Mouse (Mus musculus): ENCODE data around the gene H13. TPM values are rescaled to one million over a fixed set of nuclear protein-coding genes. Genes with fewer than 3 reads are reported as not detected.

Gene H13
- total and polyA plus RNA-seq, 2 experiments from 2014 or later, result 166 to 177 TPM

DNA sequence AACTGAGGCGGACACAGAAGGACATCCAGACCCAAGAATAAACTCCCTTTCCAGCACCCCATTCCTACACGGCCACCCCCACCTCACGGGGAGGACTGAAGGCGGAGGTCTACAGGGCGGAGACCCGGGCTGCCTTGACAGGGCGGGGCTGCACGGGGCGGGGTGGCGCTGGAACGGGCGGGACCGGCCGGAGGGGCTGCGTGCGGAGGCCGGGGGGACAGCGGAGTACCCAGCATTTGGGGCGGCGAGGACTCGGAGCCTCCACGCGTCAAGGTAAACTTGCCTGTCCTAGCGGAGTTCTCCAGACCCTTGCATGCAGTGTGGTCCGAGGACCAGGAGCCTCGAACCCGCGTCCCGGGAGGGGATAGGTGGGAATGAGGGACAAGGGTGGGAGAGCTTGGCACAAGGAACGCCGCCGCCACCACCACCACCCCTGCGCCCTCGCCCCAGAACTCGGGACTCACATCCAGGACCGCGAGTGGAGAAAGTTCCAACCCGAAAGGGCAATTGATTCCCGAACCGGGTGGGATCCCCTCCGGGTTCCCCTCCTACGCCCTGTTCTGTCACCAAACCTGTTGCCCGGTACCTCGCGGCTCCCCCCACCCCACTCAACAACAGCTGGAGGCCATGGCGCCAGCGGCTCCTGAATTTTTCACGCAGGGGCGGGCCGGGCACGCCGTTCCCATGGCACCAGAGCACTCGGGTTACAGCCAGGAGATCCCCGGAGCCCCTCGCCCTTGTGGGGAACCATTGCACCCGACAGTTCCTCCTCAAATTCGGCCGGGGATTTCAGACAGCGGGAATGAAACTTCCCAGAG, 42.3 kb upstream of the H13 start, which contains the start of gene Rem1:
Rem1 (plus strand) TSS at position 178 of the 818 bp plus-strand sequence.
- WGBS, result 3% methylated on average over 58 of the region's 59 CpGs
- H3K9ac ChIP-seq, result peak within 1 kb of the TSS; percentile 33

DNA sequence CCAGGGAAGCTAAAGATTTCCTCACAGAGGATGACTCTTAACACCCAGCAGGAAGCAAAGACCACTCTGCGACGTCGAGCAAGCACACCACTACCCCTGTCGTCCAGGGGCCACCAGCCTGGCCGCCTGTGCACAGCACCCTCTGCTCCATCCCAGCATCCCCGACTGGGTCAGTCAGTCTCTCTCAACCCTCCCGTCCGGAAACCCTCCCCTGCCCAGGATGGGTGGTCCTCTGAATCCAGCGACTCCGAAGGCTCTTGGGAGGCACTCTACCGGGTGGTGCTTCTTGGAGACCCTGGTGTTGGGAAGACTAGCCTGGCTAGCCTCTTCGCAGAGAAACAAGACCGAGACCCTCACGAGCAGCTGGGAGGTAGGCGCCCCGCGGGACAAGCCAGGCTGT, 41.2 kb upstream of the H13 start:
- Histone ChIP-seq H3K27me3 (ENCODE audit: insufficient read depth, low read length) (peaks cover 26% of the 10 kb centered on the region), H3K27ac (ENCODE audit: low read depth, low read length) (no peak overlapping the region), H3K4me2 (ENCODE audit: low read depth) (no peak overlapping the region), H3K4me3 (ENCODE audit: low read depth, low read length) (no peak overlapping the region), H3K9ac (no peak overlapping the region), H3K4me1 (ENCODE audit: insufficient read depth) (peaks cover 10% of the 10 kb centered on the region; the same call in 1 of the 2 replicates), H3K9me3 (ENCODE audit: low read length) (no peaks in the 10 kb centered on the region), H3K36me3 (ENCODE audit: insufficient read depth) (no peaks in the 10 kb centered on the region)
- DNase-seq, result no peak
- ATAC-seq, result no peak
- WGBS, result 45% methylated on average over 17 of the region's 17 CpGs
- no peak for TF ChIP-seq CTCF (IDR thresholded peaks at IDR 0.05; ENCODE audit: low read depth)

More for the DNA sequence above, 42.3 kb upstream of the H13 start, which contains the start of gene Rem1:
- H3K27ac ChIP-seq (ENCODE audit: low read depth, low read length), result no peak within 1 kb of the TSS
- H3K27me3 ChIP-seq (ENCODE audit: insufficient read depth, low read length), result peaks cover 26% of the 10 kb centered on the region
- peaks cover 10% of the 10 kb centered on the region; the same call in 1 of the 2 replicates for H3K4me1 ChIP-seq (ENCODE audit: insufficient read depth)
- ATAC-seq, result peak; percentile 53; the same call in 1 of the 2 replicates
- no peak for TF ChIP-seq CTCF (IDR thresholded peaks at IDR 0.05; ENCODE audit: low read depth)
- no peaks in the 10 kb centered on the region for H3K36me3 ChIP-seq (ENCODE audit: insufficient read depth)
- H3K9me3 ChIP-seq (ENCODE audit: low read length), result no peaks in the 10 kb centered on the region
- H3K4me3 ChIP-seq (ENCODE audit: low read depth, low read length), result peak within 1 kb of the TSS; percentile 28
- DNase-seq, result no peak
- H3K4me2 ChIP-seq (ENCODE audit: low read depth), result peak within 1 kb of the TSS; percentile 55

DNA sequence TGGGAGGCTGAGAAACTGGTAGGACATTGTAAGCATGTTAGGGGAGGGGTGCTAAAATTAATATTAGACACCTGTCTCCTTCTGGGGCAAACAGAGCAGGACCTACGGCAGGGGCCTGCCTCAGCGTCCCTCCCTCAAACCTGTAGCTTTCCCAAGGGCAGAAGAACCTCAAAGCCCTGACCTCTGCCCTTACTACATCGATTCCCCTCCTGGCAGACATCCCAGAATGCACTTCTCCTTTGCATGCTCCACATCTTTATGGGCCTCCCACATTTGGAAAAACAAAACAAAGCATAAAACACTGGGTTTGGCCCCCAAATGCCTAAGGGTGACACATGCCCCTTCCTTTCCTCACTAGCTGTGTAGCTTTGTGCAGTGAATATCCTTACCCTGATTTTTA, 40.0 kb upstream of the H13 start:
- Histone ChIP-seq H3K4me3 (ENCODE audit: low read depth, low read length) (no peak overlapping the region), H3K27me3 (ENCODE audit: insufficient read depth, low read length) (peaks cover 26% of the 10 kb centered on the region), H3K36me3 (ENCODE audit: insufficient read depth) (no peaks in the 10 kb centered on the region), H3K9ac (no peak overlapping the region), H3K4me1 (ENCODE audit: insufficient read depth) (peaks cover 10% of the 10 kb centered on the region; the same call in 1 of the 2 replicates), H3K9me3 (ENCODE audit: low read length) (no peaks in the 10 kb centered on the region), H3K4me2 (ENCODE audit: low read depth) (no peak overlapping the region), H3K27ac (ENCODE audit: low read depth, low read length) (no peak overlapping the region)
- WGBS, result 59% methylated on average over 3 of the region's 3 CpGs
- ATAC-seq, result no peak
- no peak for DNase-seq
- TF ChIP-seq CTCF (IDR thresholded peaks at IDR 0.05; ENCODE audit: low read depth), result no peak

DNA sequence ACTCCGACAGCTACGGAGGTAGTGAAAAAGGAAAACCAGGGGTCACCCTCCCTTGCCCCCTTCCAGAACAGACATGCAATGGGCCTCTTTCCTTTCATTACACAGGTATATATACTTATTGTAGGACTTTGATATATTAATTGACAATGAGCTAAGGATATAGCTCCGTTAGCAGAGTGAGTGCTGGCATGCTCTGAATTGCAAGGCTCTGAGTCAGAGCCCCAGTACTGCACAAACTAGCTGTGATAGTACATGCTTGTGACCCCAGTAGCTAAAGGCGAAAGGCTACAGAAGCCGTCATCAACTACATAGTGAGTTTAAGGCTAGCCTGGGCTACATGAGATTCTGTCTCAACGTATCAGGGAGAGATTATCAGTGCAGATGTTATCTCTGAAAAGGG, 39.4 kb upstream of the H13 start:
- peaks cover 10% of the 10 kb centered on the region; the same call in 1 of the 2 replicates for H3K4me1 ChIP-seq (ENCODE audit: insufficient read depth)
- no peak for TF ChIP-seq CTCF (IDR thresholded peaks at IDR 0.05; ENCODE audit: low read depth)
- no peak for ATAC-seq
- no peak for DNase-seq
- H3K27ac ChIP-seq (ENCODE audit: low read depth, low read length), result no peak overlapping the region
- peaks cover 26% of the 10 kb centered on the region for H3K27me3 ChIP-seq (ENCODE audit: insufficient read depth, low read length)
- no peak overlapping the region for H3K9ac ChIP-seq
- 90% methylated on average over 6 of the region's 6 CpGs for WGBS
- H3K9me3 ChIP-seq (ENCODE audit: low read length), result no peaks in the 10 kb centered on the region
- H3K4me3 ChIP-seq (ENCODE audit: low read depth, low read length), result no peak overlapping the region
- H3K4me2 ChIP-seq (ENCODE audit: low read depth), result no peak overlapping the region
- no peaks in the 10 kb centered on the region for H3K36me3 ChIP-seq (ENCODE audit: insufficient read depth)

DNA sequence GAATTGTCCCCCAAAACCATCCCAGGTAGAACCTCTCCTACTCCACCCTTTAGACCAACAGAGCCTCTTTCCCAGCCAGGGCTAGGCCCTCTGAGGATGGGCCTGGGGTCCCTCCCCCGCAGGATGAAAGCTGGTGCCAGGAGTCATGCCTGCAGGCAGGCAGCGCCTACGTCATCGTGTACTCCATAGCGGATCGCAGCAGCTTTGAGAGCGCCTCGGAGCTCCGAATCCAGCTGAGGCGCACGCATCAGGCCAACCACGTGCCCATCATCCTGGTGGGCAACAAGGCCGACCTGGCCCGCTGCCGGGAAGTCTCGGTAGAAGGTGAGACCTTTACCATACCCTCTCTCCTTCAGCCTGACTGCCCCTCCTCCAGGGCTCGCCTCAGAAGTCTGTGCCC, 35.9 kb upstream of the H13 start:
- Histone ChIP-seq H3K9ac (no peak overlapping the region), H3K27me3 (ENCODE audit: insufficient read depth, low read length) (peaks cover 8% of the 10 kb centered on the region), H3K4me2 (ENCODE audit: low read depth) (peak overlapping the region; percentile 33), H3K4me1 (ENCODE audit: insufficient read depth) (no peaks in the 10 kb centered on the region), H3K4me3 (ENCODE audit: low read depth, low read length) (no peak overlapping the region), H3K27ac (ENCODE audit: low read depth, low read length) (no peak overlapping the region), H3K36me3 (ENCODE audit: insufficient read depth) (no peaks in the 10 kb centered on the region), H3K9me3 (ENCODE audit: low read length) (no peaks in the 10 kb centered on the region)
- 44% methylated on average over 17 of the region's 17 CpGs for WGBS
- DNase-seq, result peak; percentile 36
- ATAC-seq, result peak; percentile 58; the same call in 1 of the 2 replicates
- TF ChIP-seq CTCF (IDR thresholded peaks at IDR 0.05; ENCODE audit: low read depth), result no peak

DNA sequence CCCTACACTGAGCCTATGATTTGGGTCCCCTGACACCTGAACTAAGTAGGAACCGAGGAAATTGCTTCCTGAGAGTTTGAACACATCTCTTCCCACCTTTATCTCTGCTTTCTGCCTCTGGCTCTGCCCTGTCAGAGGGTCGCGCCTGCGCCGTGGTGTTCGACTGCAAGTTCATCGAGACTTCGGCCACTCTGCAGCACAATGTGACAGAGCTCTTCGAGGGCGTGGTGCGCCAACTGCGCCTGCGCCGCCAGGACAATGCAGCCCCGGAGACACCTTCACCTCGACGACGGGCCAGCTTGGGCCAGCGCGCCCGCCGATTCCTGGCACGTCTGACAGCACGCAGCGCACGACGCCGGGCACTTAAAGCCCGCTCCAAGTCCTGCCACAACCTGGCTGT, 35.0 kb upstream of the H13 start:
- no peak for TF ChIP-seq CTCF (IDR thresholded peaks at IDR 0.05; ENCODE audit: low read depth)
- no peaks in the 10 kb centered on the region for H3K9me3 ChIP-seq (ENCODE audit: low read length)
- H3K9ac ChIP-seq, result no peak overlapping the region
- H3K36me3 ChIP-seq (ENCODE audit: insufficient read depth), result no peaks in the 10 kb centered on the region
- no peaks in the 10 kb centered on the region for H3K27me3 ChIP-seq (ENCODE audit: insufficient read depth, low read length)
- H3K27ac ChIP-seq (ENCODE audit: low read depth, low read length), result no peak overlapping the region
- 71% methylated on average over 29 of the region's 29 CpGs for WGBS
- no peak overlapping the region for H3K4me3 ChIP-seq (ENCODE audit: low read depth, low read length)
- no peak for ATAC-seq
- no peak overlapping the region for H3K4me2 ChIP-seq (ENCODE audit: low read depth)
- no peaks in the 10 kb centered on the region for H3K4me1 ChIP-seq (ENCODE audit: insufficient read depth)
- DNase-seq, result no peak

DNA sequence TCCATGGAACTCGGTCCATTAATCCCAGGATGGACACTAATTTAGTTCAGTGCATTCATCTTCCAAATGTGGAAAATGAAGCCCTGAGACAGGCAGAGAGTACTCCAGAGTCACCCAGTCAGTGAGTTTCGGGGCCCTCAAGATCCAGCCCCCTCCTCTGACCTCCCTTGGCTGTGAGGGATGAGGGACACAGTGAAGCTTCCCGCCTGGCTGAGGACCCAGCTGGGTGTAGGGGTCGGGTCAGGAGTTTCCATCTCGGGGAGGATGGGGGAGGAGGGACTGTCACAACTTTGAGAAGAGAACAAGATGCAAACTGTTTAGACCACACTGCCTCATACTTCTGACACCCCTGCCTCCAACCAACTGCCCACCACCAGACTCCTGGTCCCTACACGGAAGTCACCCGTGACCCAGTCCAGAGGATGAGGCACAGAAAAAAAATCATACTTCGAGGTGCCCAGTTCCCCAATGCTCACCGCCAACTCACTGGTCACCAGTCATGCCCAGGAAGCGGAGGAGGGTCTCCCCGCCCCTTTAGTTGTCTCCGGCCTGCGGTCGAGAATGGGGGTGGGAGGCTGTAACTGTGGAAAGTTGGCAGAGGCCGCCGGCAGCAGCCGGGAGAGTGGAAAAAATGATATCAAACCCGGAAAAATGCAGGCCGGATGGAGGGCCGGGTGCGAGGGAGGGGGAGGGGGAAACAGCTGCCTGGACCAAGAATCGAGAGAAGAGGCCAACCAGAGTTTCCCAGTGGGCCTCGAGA, 32.8 kb upstream of the H13 start:
- Histone ChIP-seq H3K9me3 (ENCODE audit: low read length) (no peaks in the 10 kb centered on the region), H3K27ac (ENCODE audit: low read depth, low read length) (no peak overlapping the region), H3K4me1 (ENCODE audit: insufficient read depth) (no peaks in the 10 kb centered on the region), H3K4me2 (ENCODE audit: low read depth) (no peak overlapping the region), H3K36me3 (ENCODE audit: insufficient read depth) (no peaks in the 10 kb centered on the region), H3K4me3 (ENCODE audit: low read depth, low read length) (no peak overlapping the region), H3K27me3 (ENCODE audit: insufficient read depth, low read length) (no peaks in the 10 kb centered on the region), H3K9ac (no peak overlapping the region)
- ATAC-seq, result no peak
- DNase-seq, result no peak
- no peak for TF ChIP-seq CTCF (IDR thresholded peaks at IDR 0.05; ENCODE audit: low read depth)
- WGBS, result 82% methylated on average over 23 of the region's 23 CpGs
